Mouse (Mus musculus): ENCODE measurements around the gene Mthfsl. TPM values are rescaled to one million over a fixed set of nuclear protein-coding genes. Genes with fewer than 3 reads are reported as not detected.
A peak's percentile ranks its signal among the peaks of the same experiment; 100 is the strongest.
"Not testable (repeated sequence)": the region's sequence is repeated elsewhere in the genome, so short reads cannot be mapped to it uniquely, and the experiment has no call there.

The Mthfsl gene
- total RNA-seq (2021), result 10 to 100 TPM; 17.0 to 25.2 TPM

GRCm38 (mm10) chr9:88719989-88720537, at the start of gene Mthfsl:
Mthfsl (minus strand) TSS chr9:88720296.
- intact Hi-C loops (cut with DNase I), result loop anchor here (10.0 kb wide), 1 partner anchor 175 kb away; the partner anchor contains the start of gene Zfp949
- DNase-seq, result peak; percentile 57 to 61

- DNase-seq; intact Hi-C loops (cut with DNase I): not testable (repeated sequence)
Observed at GRCm38 (mm10) chr9:88769470-88769869, 49.4 kb upstream of the Mthfsl start.

- DNase-seq, result peak; percentile 38 to 54
- intact Hi-C loops (cut with DNase I), result not testable (repeated sequence)
Observed at GRCm38 (mm10) chr9:88746687-88747086, 26.6 kb upstream of the Mthfsl start.

- DNase-seq; intact Hi-C loops (cut with DNase I): not testable (repeated sequence)
Observed at GRCm38 (mm10) chr9:88746046-88746445, 25.9 kb upstream of the Mthfsl start.

GRCm38 (mm10) chr9:88735289-88735688, 15.2 kb upstream of the Mthfsl start:
- intact Hi-C loops (cut with DNase I); DNase-seq: not testable (repeated sequence)

GRCm38 (mm10) chr9:88733182-88733581, 13.1 kb upstream of the Mthfsl start:
- intact Hi-C loops (cut with DNase I); DNase-seq: not testable (repeated sequence)

GRCm38 (mm10) chr9:88732334-88732733, 12.2 kb upstream of the Mthfsl start:
- DNase-seq; intact Hi-C loops (cut with DNase I): not testable (repeated sequence)

- intact Hi-C loops (cut with DNase I), result not testable (repeated sequence)
- DNase-seq, result peak in 1 of 2 experiments; percentile 18
Observed at GRCm38 (mm10) chr9:88731728-88732127, 11.6 kb upstream of the Mthfsl start, which contains the start of gene Bcl2a1d. Bcl2a1d (minus strand) TSS chr9:88731914.

GRCm38 (mm10) chr9:88728311-88728710, 8.2 kb upstream of the Mthfsl start:
- DNase-seq; intact Hi-C loops (cut with DNase I): not testable (repeated sequence)

GRCm38 (mm10) chr9:88721628-88722027, 1.5 kb upstream of the Mthfsl start:
- DNase-seq; intact Hi-C loops (cut with DNase I): not testable (repeated sequence)

- intact Hi-C loops (cut with DNase I), result loop anchor here (10.0 kb wide), 1 partner anchor 174 kb away; the partner anchor contains the start of gene Zfp949
- peak; percentile 49 to 50 for DNase-seq
Observed at GRCm38 (mm10) chr9:88719073-88719921, 799 bp downstream of the Mthfsl start.

GRCm38 (mm10) chr9:88718593-88718992, 1.5 kb downstream of the Mthfsl start:
- intact Hi-C loops (cut with DNase I), result loop anchor here (10.0 kb wide), 1 partner anchor 174 kb away; the partner anchor contains the start of gene Zfp949
- peak in 1 of 2 experiments; percentile 30 for DNase-seq

- intact Hi-C loops (cut with DNase I), result loop anchor here (10.0 kb wide), 1 partner anchor 173 kb away; the partner anchor contains the start of gene Zfp949
- peak; percentile 33 to 58 for DNase-seq
Observed at GRCm38 (mm10) chr9:88718140-88718539, 2.0 kb downstream of the Mthfsl start.

GRCm38 (mm10) chr9:88714515-88714914, 5.6 kb downstream of the Mthfsl start:
- intact Hi-C loops (cut with DNase I), result loop anchor here (10.0 kb wide), 1 partner anchor 170 kb away; the partner anchor contains the start of gene Zfp949

GRCm38 (mm10) chr9:88712164-88712749, 7.8 kb downstream of the Mthfsl start:
- not testable (repeated sequence) for DNase-seq
- intact Hi-C loops (cut with DNase I), result loop anchor here (10.0 kb wide), 1 partner anchor 167 kb away; the partner anchor contains the start of gene Zfp949

More at GRCm38 (mm10) chr9:88714515-88714914, 5.6 kb downstream of the Mthfsl start:
- not testable (repeated sequence) for DNase-seq

- not testable (repeated sequence) for DNase-seq
- intact Hi-C loops (cut with DNase I), result loop anchor here (10.0 kb wide), 1 partner anchor 166 kb away; the partner anchor contains the start of gene Zfp949
Observed at GRCm38 (mm10) chr9:88710910-88711438, 9.1 kb downstream of the Mthfsl start.

- not testable (repeated sequence) for DNase-seq
- intact Hi-C loops (cut with DNase I), result loop anchor here (10.0 kb wide), 1 partner anchor 166 kb away; the partner anchor contains the start of gene Zfp949
Observed at GRCm38 (mm10) chr9:88710439-88710838, 9.7 kb downstream of the Mthfsl start.

- intact Hi-C loops (cut with DNase I), result loop anchor here (10.0 kb wide), 1 partner anchor 165 kb away; the partner anchor contains the start of gene Zfp949
- DNase-seq, result not testable (repeated sequence)
Observed at GRCm38 (mm10) chr9:88709794-88710193, 10.3 kb downstream of the Mthfsl start.

- no peak for DNase-seq
- intact Hi-C loops (cut with DNase I), result no loop called here
Observed at GRCm38 (mm10) chr9:88709304-88709703, 10.8 kb downstream of the Mthfsl start.

GRCm38 (mm10) chr9:88706700-88707099, 13.4 kb downstream of the Mthfsl start:
- intact Hi-C loops (cut with DNase I), result no loop called here

More at GRCm38 (mm10) chr9:88706700-88707099, 13.4 kb downstream of the Mthfsl start:
- no peak for DNase-seq
